Mouse (Mus musculus): ENCODE results near the gene Ccdc60.

Gene Ccdc60

GRCm38 (mm10) chr5:116271511-116272227 is 17.1 kb downstream of the Ccdc60 start:
- peak; percentile 11 for DNase-seq (ENCODE audit: low read depth, low spot score)

GRCm38 (mm10) chr5:116269212-116270145 is 19.3 kb downstream of the Ccdc60 start:
- DNase-seq (ENCODE audit: low read depth, low spot score): no peak

DNA sequence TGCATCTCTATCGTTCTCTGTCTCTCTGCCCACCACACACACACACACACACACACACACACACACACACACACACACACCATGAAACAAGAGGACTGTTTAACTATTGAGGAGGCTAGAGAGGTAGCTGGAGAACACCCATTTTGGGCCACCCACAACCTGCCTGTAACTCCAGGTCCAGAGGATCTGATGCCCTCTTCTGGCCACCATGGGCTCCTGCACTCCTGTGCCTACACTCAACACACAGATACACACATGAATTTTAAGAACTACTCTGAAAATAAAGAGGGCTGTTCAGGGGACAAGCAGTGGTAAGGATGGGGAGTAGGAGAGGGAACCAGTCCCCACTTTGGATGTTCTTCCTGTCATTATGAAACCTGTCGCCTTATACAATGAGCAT is 26.1 kb downstream of the Ccdc60 start:
- DNase-seq (ENCODE audit: low read depth, low spot score): no peak

GRCm38 (mm10) chr5:116261944-116262343 is 26.8 kb downstream of the Ccdc60 start:
- no peak for DNase-seq (ENCODE audit: low read depth, low spot score)

DNA sequence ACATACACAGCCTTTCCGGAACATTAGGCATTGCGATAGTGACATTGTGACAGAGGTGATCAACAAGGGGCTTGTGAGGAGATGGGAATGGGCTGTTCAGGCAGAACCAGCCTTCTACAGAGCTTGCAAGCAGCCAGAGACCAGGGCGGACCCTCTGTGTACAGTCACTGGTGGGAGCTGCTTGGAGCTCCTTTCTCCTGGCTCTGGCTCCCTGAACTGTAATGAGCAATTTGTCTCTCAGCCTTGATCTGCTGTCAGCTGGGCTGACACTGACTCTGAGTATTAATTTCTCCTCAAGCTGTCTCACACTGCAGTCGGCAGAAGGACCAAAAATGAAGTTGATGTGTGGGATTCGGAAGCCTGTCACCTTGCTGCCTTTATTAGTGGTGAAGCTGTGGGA is 28.4 kb downstream of the Ccdc60 start:
- no peak for DNase-seq (ENCODE audit: low read depth, low spot score)

- no peak for DNase-seq (ENCODE audit: low read depth, low spot score)
Observed at GRCm38 (mm10) chr5:116258321-116258860, 30.4 kb downstream of the Ccdc60 start.

DNA sequence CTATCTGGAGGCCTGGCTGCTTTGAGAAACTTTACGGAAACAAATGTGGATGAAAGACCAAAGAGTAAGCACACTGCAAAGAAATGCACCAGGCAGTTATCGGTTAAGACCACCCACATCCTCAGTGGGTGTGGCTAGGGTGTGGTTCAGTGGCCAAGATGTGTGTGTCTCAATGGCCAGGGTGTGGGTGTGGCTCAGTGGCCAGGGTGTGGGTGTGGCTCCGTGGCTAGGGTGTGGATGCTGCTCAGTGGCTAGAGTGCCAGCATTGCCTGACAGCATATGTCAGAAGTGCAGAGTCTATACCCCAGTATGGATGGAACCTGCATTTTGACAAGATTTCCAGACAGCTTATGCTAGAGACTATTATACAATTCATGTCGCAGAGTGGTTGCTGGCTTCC is 34.9 kb downstream of the Ccdc60 start:
- DNase-seq (ENCODE audit: low read depth, low spot score): no peak

DNA sequence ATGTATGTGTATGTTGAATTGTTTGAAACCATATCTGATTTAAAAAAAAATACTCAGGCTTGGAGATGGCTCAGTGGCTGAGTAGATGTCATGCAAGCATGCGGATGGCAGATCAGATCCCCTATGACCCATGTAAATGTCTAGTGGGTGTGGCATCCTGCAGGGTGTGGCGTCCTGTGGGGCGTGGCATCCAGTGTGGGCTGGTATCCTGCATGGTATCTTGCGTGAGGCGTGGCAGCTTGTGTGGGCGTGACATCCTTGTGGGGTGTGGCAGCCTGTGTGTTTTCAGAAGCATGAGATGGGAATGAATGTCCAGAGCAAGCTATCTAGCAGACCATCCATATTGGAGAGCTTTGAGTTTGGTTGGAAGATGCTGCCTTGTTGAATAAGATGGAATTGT is 36.6 kb downstream of the Ccdc60 start:
- DNase-seq (ENCODE audit: low read depth, low spot score): no peak

DNA sequence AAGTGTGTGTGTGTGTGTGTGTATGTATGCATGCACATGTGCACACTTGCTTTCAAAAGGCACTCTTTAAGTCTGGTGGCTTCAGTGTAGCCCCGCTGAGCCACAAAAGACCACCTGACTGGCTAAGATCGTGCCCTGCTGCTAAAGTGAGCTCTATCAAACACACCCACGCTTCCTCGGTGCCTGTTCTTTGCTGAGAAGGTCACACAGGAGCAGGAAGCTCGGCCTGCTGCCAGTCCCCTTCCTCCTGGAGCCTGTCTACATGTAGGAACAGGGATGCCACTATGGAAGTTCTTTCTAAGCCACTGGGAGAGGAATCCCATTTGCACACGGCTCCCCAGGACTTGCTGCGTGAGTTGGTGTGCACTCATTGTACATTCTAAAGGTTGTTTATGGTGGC is 42.1 kb downstream of the Ccdc60 start:
- DNase-seq (ENCODE audit: low read depth, low spot score): no peak

DNA sequence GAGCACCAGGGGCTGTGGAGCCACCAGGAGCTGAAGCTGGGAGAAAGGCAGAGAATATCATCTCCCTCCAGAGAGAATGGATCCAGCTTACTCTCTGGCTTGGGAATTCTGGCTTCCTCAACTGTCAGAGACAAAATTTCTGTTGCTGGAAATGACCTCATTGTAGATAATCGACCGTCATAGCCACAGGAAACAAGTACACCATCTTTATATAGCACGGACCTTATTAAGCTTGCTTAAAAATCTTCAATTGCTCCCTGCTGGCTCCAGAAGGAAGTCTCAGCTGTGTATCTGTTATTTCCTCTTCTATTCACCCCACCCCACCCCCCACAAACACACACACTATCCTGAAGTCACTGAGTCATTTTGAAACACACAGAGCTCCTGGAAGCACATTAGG is 44.3 kb downstream of the Ccdc60 start:
- no peak for DNase-seq (ENCODE audit: low read depth, low spot score)

GRCm38 (mm10) chr5:116243622-116244021 is 45.2 kb downstream of the Ccdc60 start:
- DNase-seq (ENCODE audit: low read depth, low spot score): no peak

DNA sequence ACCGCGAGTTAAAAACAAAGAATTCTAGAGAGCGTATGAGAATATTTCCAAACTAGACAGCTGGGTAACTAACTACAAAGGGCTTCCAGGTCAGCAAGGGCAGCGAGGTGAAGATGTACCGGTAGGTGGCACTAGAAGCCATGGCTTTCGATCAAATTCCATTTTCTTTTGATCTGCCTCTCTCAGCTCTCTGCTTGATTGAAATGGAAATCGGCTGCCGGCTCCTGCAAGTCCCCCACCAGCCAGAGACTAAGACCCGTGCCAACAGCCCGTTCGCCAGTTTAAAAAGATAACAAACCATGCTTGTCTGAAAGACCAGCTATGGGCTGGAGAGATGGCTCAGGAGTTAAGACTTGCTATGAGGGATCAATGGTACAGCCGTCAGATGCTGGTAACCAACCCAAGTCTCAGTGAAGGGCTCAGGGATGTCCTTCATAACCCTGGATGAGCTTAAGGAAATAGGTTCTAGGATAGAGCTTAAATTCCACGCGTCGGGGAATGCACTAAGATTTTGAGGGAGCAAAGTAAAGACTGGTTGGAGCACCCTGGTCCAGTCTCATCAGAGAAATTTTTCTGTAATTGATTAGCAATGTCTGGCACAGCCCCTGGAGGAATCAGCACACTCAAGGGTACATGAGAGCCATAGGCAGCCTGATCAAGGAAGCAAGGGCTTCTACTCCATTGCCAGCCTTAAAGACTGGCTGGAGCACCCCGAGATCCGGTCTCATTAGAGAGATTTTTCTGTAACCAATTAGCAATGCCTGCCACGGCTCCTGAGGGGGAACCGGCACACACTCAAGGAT is 56.7 kb downstream of the Ccdc60 start:
- peak; percentile 61 for DNase-seq (ENCODE audit: low read depth, low spot score)

DNA sequence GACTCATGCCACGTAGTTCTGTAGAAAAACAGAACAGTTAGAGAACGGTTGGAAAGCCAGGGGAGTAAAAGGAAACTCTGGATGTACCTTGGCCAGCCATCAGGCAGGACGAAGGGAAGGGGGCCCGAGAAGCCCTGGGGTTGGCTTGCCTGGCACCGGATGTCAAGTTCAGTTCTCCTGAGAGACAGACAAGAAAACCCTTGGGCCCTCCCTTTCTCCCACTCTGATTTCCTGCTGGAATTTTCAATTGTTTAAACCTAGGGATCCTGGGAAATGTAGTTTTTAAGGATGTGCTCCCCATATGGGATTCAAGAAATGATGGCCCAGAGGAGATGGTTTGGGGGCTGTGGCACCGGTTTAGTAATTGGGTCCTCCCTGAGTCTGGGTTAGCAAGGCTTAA is 60.4 kb downstream of the Ccdc60 start:
- DNase-seq (ENCODE audit: low read depth, low spot score): no peak

GRCm38 (mm10) chr5:116224023-116224422 is 64.8 kb downstream of the Ccdc60 start:
- DNase-seq (ENCODE audit: low read depth, low spot score): no peak

GRCm38 (mm10) chr5:116221916-116222315 is 66.9 kb downstream of the Ccdc60 start:
- DNase-seq (ENCODE audit: low read depth, low spot score): no peak

GRCm38 (mm10) chr5:116219288-116219687 is 69.5 kb downstream of the Ccdc60 start:
- no peak for DNase-seq (ENCODE audit: low read depth, low spot score)

- peak; percentile 26 for DNase-seq (ENCODE audit: low read depth, low spot score)
Observed at GRCm38 (mm10) chr5:116212706-116213105, 76.1 kb downstream of the Ccdc60 start.

- DNase-seq (ENCODE audit: low read depth, low spot score): no peak
Observed at GRCm38 (mm10) chr5:116209378-116210091, 79.2 kb downstream of the Ccdc60 start.

DNA sequence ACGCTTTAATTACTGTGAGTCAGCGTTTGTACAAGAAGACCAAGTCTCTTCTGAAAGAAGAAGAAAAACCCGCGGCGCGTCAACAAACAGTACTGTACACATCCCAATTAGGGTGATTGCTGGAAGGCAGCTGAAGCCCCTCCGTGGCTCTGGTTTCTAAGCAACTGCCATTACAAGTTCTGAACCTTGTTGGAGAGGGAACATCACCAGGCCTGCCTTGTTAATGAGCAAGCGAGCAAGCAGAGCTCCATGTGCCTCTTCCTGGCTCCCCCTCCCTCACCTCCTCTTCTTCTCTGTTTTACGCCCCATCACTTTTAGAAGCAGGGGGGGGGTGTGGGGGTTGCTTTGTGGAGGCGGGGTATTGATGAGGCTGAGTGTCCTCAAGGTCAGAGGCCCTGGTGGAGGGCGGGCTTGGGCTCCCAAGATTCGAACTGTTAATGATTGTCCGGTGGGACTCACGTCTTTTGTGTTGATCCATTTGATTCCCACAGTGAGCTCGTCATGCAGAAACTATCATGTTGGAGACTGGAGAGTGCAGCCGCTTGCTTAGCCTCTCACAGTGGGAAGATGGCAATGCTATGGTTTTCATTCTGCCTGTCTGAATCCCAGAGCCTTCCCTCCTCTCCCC is 79.9 kb downstream of the Ccdc60 start:
- no peak for DNase-seq (ENCODE audit: low read depth, low spot score)

GRCm38 (mm10) chr5:116202692-116203091 is 86.1 kb downstream of the Ccdc60 start:
- no peak for DNase-seq (ENCODE audit: low read depth, low spot score)

- no peak for DNase-seq (ENCODE audit: low read depth, low spot score)
Observed at GRCm38 (mm10) chr5:116194499-116194898, 94.3 kb downstream of the Ccdc60 start.
